Mouse (Mus musculus): Measurements from ENCODE around the gene Dhrs7b. TPM values are rescaled to one million over a fixed set of nuclear protein-coding genes. Genes with fewer than 3 reads are reported as not detected.
"Not testable (repeated sequence)": the region's sequence is repeated elsewhere in the genome, so short reads cannot be mapped to it uniquely, and the experiment has no call there.

The Dhrs7b gene
- polyA plus RNA-seq, 1 experiment from 2014 or later, result 30.7 TPM

DNA sequence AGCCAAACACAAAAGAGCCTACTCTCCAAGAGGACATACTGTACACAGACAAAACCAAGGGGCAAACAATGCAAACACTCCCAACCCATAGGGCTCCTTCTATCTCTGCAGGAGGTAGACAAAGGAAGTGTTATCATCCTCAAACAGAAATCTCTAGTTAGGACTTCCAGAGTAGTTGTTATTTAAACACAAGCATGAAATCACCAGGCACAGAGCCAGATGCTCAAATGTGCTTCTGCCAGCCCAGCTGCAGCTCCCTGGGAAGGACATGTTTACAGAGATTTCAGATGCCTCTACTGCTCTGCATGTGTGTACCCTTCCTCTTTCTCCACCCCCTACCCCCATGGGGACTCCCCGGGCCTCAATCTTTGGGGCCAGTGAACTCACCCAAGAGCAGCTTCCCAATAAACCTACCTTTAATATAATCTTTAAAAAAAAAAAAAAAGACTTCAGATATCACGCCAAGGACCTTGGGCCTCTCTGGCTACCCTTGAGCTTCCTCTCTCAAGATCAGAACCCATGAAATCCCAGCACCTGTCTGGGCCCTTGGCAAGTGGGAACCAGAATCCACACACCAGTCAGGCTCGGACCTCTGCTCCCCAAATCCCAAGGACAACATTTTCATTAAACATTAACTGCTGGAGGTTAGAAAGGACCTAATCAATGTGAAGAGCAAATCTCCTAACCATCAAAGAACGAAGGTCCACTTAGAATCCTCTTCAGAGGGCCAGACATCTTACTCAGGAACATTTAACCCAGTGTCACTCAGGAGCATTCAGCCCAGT lies 22.0 kb upstream of the Dhrs7b start:
- no peak overlapping the region for H3K4me2 ChIP-seq (ENCODE audit: low read depth, low read length)
- DNase-seq (ENCODE audit: low spot score) (no peak), ATAC-seq (replicated peaks; ENCODE audit: insufficient number of reproducible peaks, low FRiP score, low TSS enrichment, low read depth) (no peak)
- no peaks in the 10 kb centered on the region for H3K9me3 ChIP-seq (replicated peaks; ENCODE audit: control insufficient read depth, low read length)
- no peak overlapping the region for H3K4me3 ChIP-seq (ENCODE audit: low read depth, low read length)
- no peaks in the 10 kb centered on the region for H3K36me3 ChIP-seq (replicated peaks; ENCODE audit: control insufficient read depth, insufficient read depth, low read depth, low read length)
- H3K27ac ChIP-seq (replicated peaks; ENCODE audit: low read depth, low read length), result no peak overlapping the region
- H3K9ac ChIP-seq (replicated peaks; ENCODE audit: low read length), result no peak overlapping the region
- no peaks in the 10 kb centered on the region for H3K4me1 ChIP-seq (ENCODE audit: control insufficient read depth, insufficient read depth, low read length)
- no peaks in the 10 kb centered on the region for H3K27me3 ChIP-seq (ENCODE audit: control insufficient read depth, insufficient read depth, low read length)
- WGBS, result 82% methylated on average over 4 of the region's 4 CpGs

GRCm38 (mm10) chr11:60809546-60809945 lies 20.9 kb upstream of the Dhrs7b start:
- ATAC-seq (replicated peaks; ENCODE audit: insufficient number of reproducible peaks, low FRiP score, low TSS enrichment, low read depth) (no peak), DNase-seq (ENCODE audit: low spot score) (no peak)
- H3K9me3 ChIP-seq (replicated peaks; ENCODE audit: control insufficient read depth, low read length), result no peaks in the 10 kb centered on the region
- peak overlapping the region; percentile 37; the same call in 1 of the 2 replicates for H3K9ac ChIP-seq (replicated peaks; ENCODE audit: low read length)
- no peaks in the 10 kb centered on the region for H3K36me3 ChIP-seq (replicated peaks; ENCODE audit: control insufficient read depth, insufficient read depth, low read depth, low read length)
- H3K4me3 ChIP-seq (ENCODE audit: low read depth, low read length), result no peak overlapping the region
- H3K27ac ChIP-seq (replicated peaks; ENCODE audit: low read depth, low read length), result no peak overlapping the region
- H3K27me3 ChIP-seq (ENCODE audit: control insufficient read depth, insufficient read depth, low read length), result no peaks in the 10 kb centered on the region
- no peaks in the 10 kb centered on the region for H3K4me1 ChIP-seq (ENCODE audit: control insufficient read depth, insufficient read depth, low read length)
- 81% methylated on average over 1 of the region's 1 CpGs for WGBS
- H3K4me2 ChIP-seq (ENCODE audit: low read depth, low read length), result peak overlapping the region; percentile 76; the same call in 1 of the 2 replicates

- H3K4me2 ChIP-seq (ENCODE audit: low read depth, low read length), result peak overlapping the region; percentile 76
- H3K27ac ChIP-seq (replicated peaks; ENCODE audit: low read depth, low read length), result no peak overlapping the region
- no peak for ATAC-seq (replicated peaks; ENCODE audit: insufficient number of reproducible peaks, low FRiP score, low TSS enrichment, low read depth)
- DNase-seq (ENCODE audit: low spot score), result no peak
- no peaks in the 10 kb centered on the region for H3K4me1 ChIP-seq (ENCODE audit: control insufficient read depth, insufficient read depth, low read length)
- peak overlapping the region; percentile 49 for H3K4me3 ChIP-seq (ENCODE audit: low read depth, low read length)
- 15% methylated on average over 14 of the region's 14 CpGs for WGBS
- H3K9me3 ChIP-seq (replicated peaks; ENCODE audit: control insufficient read depth, low read length), result no peaks in the 10 kb centered on the region
- peak overlapping the region; percentile 49 for H3K9ac ChIP-seq (replicated peaks; ENCODE audit: low read length)
- no peaks in the 10 kb centered on the region for H3K36me3 ChIP-seq (replicated peaks; ENCODE audit: control insufficient read depth, insufficient read depth, low read depth, low read length)
- no peaks in the 10 kb centered on the region for H3K27me3 ChIP-seq (ENCODE audit: control insufficient read depth, insufficient read depth, low read length)
Measured at GRCm38 (mm10) chr11:60810046-60810965, 20.1 kb upstream of the Dhrs7b start.

- under 1% methylated on average over 29 of the region's 29 CpGs for WGBS
Measured at GRCm38 (mm10) chr11:60811054-60811460, 19.4 kb upstream of the Dhrs7b start.

DNA sequence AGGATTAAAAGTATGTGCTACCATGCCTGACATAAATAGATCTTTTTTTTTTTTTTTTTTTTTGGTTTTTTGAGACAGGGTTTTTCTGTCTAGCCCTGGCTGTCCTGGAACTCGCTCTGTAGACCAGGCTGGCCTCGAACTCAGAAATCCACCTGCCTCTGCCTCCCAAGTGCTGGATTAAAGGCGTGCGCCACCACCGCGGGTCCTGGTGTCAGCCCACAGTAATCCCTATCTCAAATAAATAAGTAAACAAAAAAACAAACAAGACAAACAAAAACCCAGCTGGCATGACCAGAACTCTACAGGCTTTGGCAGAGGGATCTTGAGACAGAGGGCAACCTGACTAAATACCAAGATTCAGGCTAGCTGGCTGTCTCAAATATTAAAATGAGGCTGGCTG lies 18.8 kb upstream of the Dhrs7b start, which contains the start of gene Shmt1:
Shmt1 (minus strand) TSS at position 101 of the 400 bp plus-strand sequence.
- not testable (repeated sequence) for ATAC-seq (replicated peaks; ENCODE audit: insufficient number of reproducible peaks, low FRiP score, low TSS enrichment, low read depth)
- Histone ChIP-seq H3K4me2 (ENCODE audit: low read depth, low read length) (peak within 1 kb of the TSS; percentile 76), H3K4me3 (ENCODE audit: low read depth, low read length) (peak within 1 kb of the TSS; percentile 49)

More at GRCm38 (mm10) chr11:60811054-60811460, 19.4 kb upstream of the Dhrs7b start:
- peak; percentile 98 for ATAC-seq (replicated peaks; ENCODE audit: insufficient number of reproducible peaks, low FRiP score, low TSS enrichment, low read depth)
- Histone ChIP-seq H3K36me3 (replicated peaks; ENCODE audit: control insufficient read depth, insufficient read depth, low read depth, low read length) (no peaks in the 10 kb centered on the region), H3K27ac (replicated peaks; ENCODE audit: low read depth, low read length) (no peak overlapping the region), H3K4me3 (ENCODE audit: low read depth, low read length) (peak overlapping the region; percentile 49), H3K4me1 (ENCODE audit: control insufficient read depth, insufficient read depth, low read length) (no peaks in the 10 kb centered on the region), H3K4me2 (ENCODE audit: low read depth, low read length) (peak overlapping the region; percentile 76), H3K9me3 (replicated peaks; ENCODE audit: control insufficient read depth, low read length) (no peaks in the 10 kb centered on the region), H3K9ac (replicated peaks; ENCODE audit: low read length) (peak overlapping the region; percentile 49), H3K27me3 (ENCODE audit: control insufficient read depth, insufficient read depth, low read length) (no peaks in the 10 kb centered on the region)
- peak; percentile 97 for DNase-seq (ENCODE audit: low spot score)

DNA sequence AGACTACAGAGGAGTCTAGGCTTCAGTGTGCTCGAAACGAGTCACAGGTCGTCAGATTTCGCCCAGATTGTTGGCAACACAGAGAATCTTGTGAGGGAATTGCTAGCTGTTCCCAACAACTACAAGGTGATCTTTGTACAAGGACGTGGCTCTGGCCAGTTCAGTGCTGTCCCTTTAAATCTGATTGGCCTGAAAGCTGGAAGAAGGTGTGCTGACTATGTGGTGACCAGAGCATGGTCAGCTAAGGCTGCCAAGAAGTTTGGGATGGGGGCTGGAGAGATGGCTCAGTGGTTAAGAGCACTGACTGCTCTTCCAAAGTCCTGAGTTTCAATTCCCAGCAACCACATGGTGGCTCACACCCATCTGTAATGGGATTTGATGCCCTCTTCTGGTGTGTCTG lies 14.0 kb upstream of the Dhrs7b start:
- 64% methylated on average over 5 of the region's 5 CpGs for WGBS
- H3K9me3 ChIP-seq (replicated peaks; ENCODE audit: control insufficient read depth, low read length), result no peaks in the 10 kb centered on the region
- DNase-seq (ENCODE audit: low spot score), result no peak

More for the DNA sequence above, 18.8 kb upstream of the Dhrs7b start, which contains the start of gene Shmt1:
- not testable (repeated sequence) for H3K27me3 ChIP-seq (ENCODE audit: control insufficient read depth, insufficient read depth, low read length); H3K4me1 ChIP-seq (ENCODE audit: control insufficient read depth, insufficient read depth, low read length); DNase-seq (ENCODE audit: low spot score); H3K36me3 ChIP-seq (replicated peaks; ENCODE audit: control insufficient read depth, insufficient read depth, low read depth, low read length); H3K27ac ChIP-seq (replicated peaks; ENCODE audit: low read depth, low read length); H3K9me3 ChIP-seq (replicated peaks; ENCODE audit: control insufficient read depth, low read length)
- peak within 1 kb of the TSS; percentile 49 for H3K9ac ChIP-seq (replicated peaks; ENCODE audit: low read length)
- 29% methylated on average over 6 of the region's 6 CpGs for WGBS

GRCm38 (mm10) chr11:60823771-60824170 lies 6.7 kb upstream of the Dhrs7b start:
- no peak overlapping the region for H3K4me2 ChIP-seq (ENCODE audit: low read depth, low read length)
- no peaks in the 10 kb centered on the region for H3K36me3 ChIP-seq (replicated peaks; ENCODE audit: control insufficient read depth, insufficient read depth, low read depth, low read length)
- WGBS, result 65% methylated on average over 2 of the region's 2 CpGs
- H3K27ac ChIP-seq (replicated peaks; ENCODE audit: low read depth, low read length), result no peak overlapping the region
- DNase-seq (ENCODE audit: low spot score), result no peak
- no peak overlapping the region for H3K4me3 ChIP-seq (ENCODE audit: low read depth, low read length)
- no peaks in the 10 kb centered on the region for H3K27me3 ChIP-seq (ENCODE audit: control insufficient read depth, insufficient read depth, low read length)
- ATAC-seq (replicated peaks; ENCODE audit: insufficient number of reproducible peaks, low FRiP score, low TSS enrichment, low read depth), result no peak
- no peaks in the 10 kb centered on the region for H3K9me3 ChIP-seq (replicated peaks; ENCODE audit: control insufficient read depth, low read length)
- H3K4me1 ChIP-seq (ENCODE audit: control insufficient read depth, insufficient read depth, low read length), result no peaks in the 10 kb centered on the region
- no peak overlapping the region for H3K9ac ChIP-seq (replicated peaks; ENCODE audit: low read length)

More for the DNA sequence above, 14.0 kb upstream of the Dhrs7b start:
- no peak overlapping the region for H3K9ac ChIP-seq (replicated peaks; ENCODE audit: low read length)
- no peaks in the 10 kb centered on the region for H3K36me3 ChIP-seq (replicated peaks; ENCODE audit: control insufficient read depth, insufficient read depth, low read depth, low read length)
- no peak overlapping the region for H3K27ac ChIP-seq (replicated peaks; ENCODE audit: low read depth, low read length)
- no peaks in the 10 kb centered on the region for H3K4me1 ChIP-seq (ENCODE audit: control insufficient read depth, insufficient read depth, low read length)
- H3K4me2 ChIP-seq (ENCODE audit: low read depth, low read length), result no peak overlapping the region
- H3K4me3 ChIP-seq (ENCODE audit: low read depth, low read length), result no peak overlapping the region
- ATAC-seq (replicated peaks; ENCODE audit: insufficient number of reproducible peaks, low FRiP score, low TSS enrichment, low read depth), result no peak
- no peaks in the 10 kb centered on the region for H3K27me3 ChIP-seq (ENCODE audit: control insufficient read depth, insufficient read depth, low read length)
